Mouse (Mus musculus) midbrain, embryonic 11.5 days (tissue): ENCODE data around the gene Cenpm. TPM values are rescaled to one million over a fixed set of nuclear protein-coding genes. Genes with fewer than 3 reads are reported as not detected.

Experiments used
- ATAC-seq: fragments of 200-750 bp; cut with Nextera tagmentation; 2 replicates; pipeline ENCODE4 v1.8.0; 2017; ENCODE audit warnings: moderate TSS enrichment, moderate library complexity; ENCODE audit not compliant: low FRiP score
- DNase-seq: peaks from one replicate; pipeline ENCODE4 v3.0.0; 2015; ENCODE audit warnings: low spot score; ENCODE audit errors: missing footprints
- H3K27ac ChIP-seq: fragments of 300-500 bp; sonication (generic); 2 replicates; pipeline ENCODE4 v1.5.1; 2014; ENCODE audit warnings: low read depth, low read length
- H3K27me3 ChIP-seq: fragments of 300-500 bp; sonication (generic); 2 replicates; pipeline ENCODE4 v1.6.1; 2014; ENCODE audit warnings: mild to moderate bottlenecking, low read length, moderate library complexity, mixed read lengths; ENCODE audit not compliant: control insufficient read depth, insufficient read depth
- H3K36me3 ChIP-seq: fragments of 300-500 bp; sonication (generic); 2 replicates; pipeline ENCODE4 v1.6.1; 2014; ENCODE audit warnings: mild to moderate bottlenecking, low read length, moderate library complexity, mixed read lengths; ENCODE audit not compliant: control insufficient read depth, insufficient read depth
- H3K4me1 ChIP-seq: fragments of 300-500 bp; sonication (generic); 2 replicates; pipeline ENCODE4 v1.6.1; 2014; ENCODE audit warnings: low read length; ENCODE audit not compliant: control insufficient read depth, insufficient read depth
- H3K4me2 ChIP-seq: fragments of 300-500 bp; sonication (generic); 2 replicates; pipeline ENCODE4 v1.6.1; 2014; ENCODE audit warnings: mild to moderate bottlenecking, moderate library complexity
- H3K4me3 ChIP-seq: fragments of 300-500 bp; sonication (generic); 2 replicates; pipeline ENCODE4 v1.5.1; 2014; ENCODE audit warnings: low read depth, low read length
- H3K9ac ChIP-seq: fragments of 300-500 bp; sonication (generic); 2 replicates; pipeline ENCODE4 v1.6.1; 2014; ENCODE audit warnings: low read length
- H3K9me3 ChIP-seq: fragments of 300-500 bp; sonication (generic); 2 replicates; pipeline ENCODE4 v1.6.1; 2016; ENCODE audit warnings: low read length; ENCODE audit not compliant: control insufficient read depth
- WGBS: fragments of 180-500 bp; shearing (Covaris S2); extraction: QIAGEN DNeasy Blood & Tissue Kit; methylation state at CpG from one replicate; pipeline ENCODE4 v1.1.7; 2014; 5-methylcytosine and 5-hydroxymethylcytosine counted together
- polyA plus RNA-seq: library from polyadenylated mRNA; unstranded; fragments of >200 nt; fragmentation: Nextera tagmentation; extraction: Ambion mirVana; gene quantifications from 2 replicates; pipeline ENCODE4 v1.2.1, GENCODE M21; 2014

Gene Cenpm
- polyA plus RNA-seq, 1 experiment from 2014 or later: 89.1 TPM

- no peaks in the 10 kb centered on the region for H3K9me3 ChIP-seq
- DNase-seq (peak; percentile 97), ATAC-seq (peak; percentile 84)
- peak overlapping the region; percentile 62 for H3K4me3 ChIP-seq
- H3K4me2 ChIP-seq: peak overlapping the region; percentile 92
- H3K27ac ChIP-seq: peak overlapping the region; percentile 92
- under 1% methylated on average over 64 of the region's 86 CpGs for WGBS
- H3K27me3 ChIP-seq: peaks cover 9% of the 10 kb centered on the region; the same call in 1 of the 2 replicates
- peaks cover 2% of the 10 kb centered on the region for H3K36me3 ChIP-seq
- H3K4me1 ChIP-seq: peaks cover 25% of the 10 kb centered on the region
- peak overlapping the region; percentile 94 for H3K9ac ChIP-seq
Observed at GRCm38 (mm10) chr15:82274927-82275901, 30.7 kb upstream of the Cenpm start.

GRCm38 (mm10) chr15:82274593-82274926, 30.0 kb upstream of the Cenpm start, which contains the start of gene Sept3:
Gene Sept3 (plus strand): TSS chr15:82274893.
- no peak for ATAC-seq
- H3K9ac ChIP-seq: peak within 1 kb of the TSS; percentile 94
- DNase-seq: no peak

GRCm38 (mm10) chr15:82272295-82272694, 27.7 kb upstream of the Cenpm start:
- Histone ChIP-seq H3K4me1 (peaks cover 38% of the 10 kb centered on the region), H3K27me3 (peaks cover 9% of the 10 kb centered on the region; the same call in 1 of the 2 replicates), H3K9me3 (no peaks in the 10 kb centered on the region), H3K9ac (no peak overlapping the region), H3K4me3 (no peak overlapping the region), H3K36me3 (no peaks in the 10 kb centered on the region), H3K4me2 (no peak overlapping the region), H3K27ac (no peak overlapping the region)
- 85% methylated on average over 6 of the region's 6 CpGs for WGBS
- ATAC-seq: no peak
- DNase-seq: no peak

More at GRCm38 (mm10) chr15:82274593-82274926, 30.0 kb upstream of the Cenpm start, which contains the start of gene Sept3:
- H3K9me3 ChIP-seq: no peaks in the 10 kb centered on the region
- H3K36me3 ChIP-seq: no peaks in the 10 kb centered on the region; the same call in none of the 2 replicates
- H3K4me1 ChIP-seq: peaks cover 25% of the 10 kb centered on the region
- peak within 1 kb of the TSS; percentile 62 for H3K4me3 ChIP-seq
- H3K4me2 ChIP-seq: peak within 1 kb of the TSS; percentile 92
- H3K27me3 ChIP-seq: peaks cover 9% of the 10 kb centered on the region; the same call in 1 of the 2 replicates
- WGBS: 27% methylated on average over 6 of the region's 6 CpGs
- H3K27ac ChIP-seq: peak within 1 kb of the TSS; percentile 92

DNA sequence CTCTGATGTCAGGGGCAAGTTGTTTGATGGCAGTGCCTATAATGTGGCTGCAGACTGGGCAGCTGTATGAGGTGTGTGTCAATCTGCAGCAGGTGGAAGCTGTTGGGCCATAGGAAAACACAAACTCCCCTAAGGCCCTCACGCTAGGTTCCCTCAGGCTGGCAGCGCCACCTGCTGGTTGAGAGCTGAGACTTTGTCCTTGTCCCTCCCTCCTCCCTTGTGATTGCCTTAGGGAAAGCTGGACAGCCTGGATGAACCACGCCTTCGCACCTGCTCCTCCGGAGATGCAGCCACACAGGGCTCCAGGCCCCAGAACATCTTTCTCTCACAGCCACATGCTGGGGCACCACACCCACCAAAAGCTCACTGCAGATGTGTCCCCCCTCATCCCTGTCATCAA, 26.7 kb upstream of the Cenpm start:
- Histone ChIP-seq H3K36me3 (no peaks in the 10 kb centered on the region), H3K4me3 (no peak overlapping the region), H3K9me3 (no peaks in the 10 kb centered on the region), H3K27me3 (peaks cover 9% of the 10 kb centered on the region; the same call in 1 of the 2 replicates), H3K4me2 (no peak overlapping the region), H3K9ac (no peak overlapping the region), H3K27ac (no peak overlapping the region), H3K4me1 (peaks cover 28% of the 10 kb centered on the region)
- ATAC-seq: peak; percentile 10; the same call in 1 of the 2 replicates
- 8% methylated on average over 5 of the region's 5 CpGs for WGBS
- DNase-seq: peak; percentile 98

GRCm38 (mm10) chr15:82268783-82269182, 24.2 kb upstream of the Cenpm start:
- WGBS: 88% methylated on average over 9 of the region's 9 CpGs
- Histone ChIP-seq H3K4me3 (no peak overlapping the region), H3K4me1 (peaks cover 19% of the 10 kb centered on the region), H3K27ac (no peak overlapping the region), H3K9ac (no peak overlapping the region), H3K4me2 (no peak overlapping the region), H3K27me3 (peaks cover 3% of the 10 kb centered on the region; the same call in 1 of the 2 replicates), H3K36me3 (no peaks in the 10 kb centered on the region), H3K9me3 (no peaks in the 10 kb centered on the region)
- ATAC-seq: no peak
- no peak for DNase-seq

- H3K4me3 ChIP-seq: no peak overlapping the region
- H3K36me3 ChIP-seq: no peaks in the 10 kb centered on the region
- H3K9me3 ChIP-seq: no peaks in the 10 kb centered on the region
- H3K27ac ChIP-seq: peak overlapping the region; percentile 37; the same call in 1 of the 2 replicates
- H3K4me1 ChIP-seq: peaks cover 19% of the 10 kb centered on the region
- no peak overlapping the region for H3K9ac ChIP-seq
- DNase-seq: peak; percentile 89
- no peak overlapping the region for H3K4me2 ChIP-seq
- 12% methylated on average over 3 of the region's 3 CpGs for WGBS
- H3K27me3 ChIP-seq: no peaks in the 10 kb centered on the region
- ATAC-seq: peak; percentile 40; the same call in 1 of the 2 replicates
Observed at GRCm38 (mm10) chr15:82268185-82268584, 23.6 kb upstream of the Cenpm start.

DNA sequence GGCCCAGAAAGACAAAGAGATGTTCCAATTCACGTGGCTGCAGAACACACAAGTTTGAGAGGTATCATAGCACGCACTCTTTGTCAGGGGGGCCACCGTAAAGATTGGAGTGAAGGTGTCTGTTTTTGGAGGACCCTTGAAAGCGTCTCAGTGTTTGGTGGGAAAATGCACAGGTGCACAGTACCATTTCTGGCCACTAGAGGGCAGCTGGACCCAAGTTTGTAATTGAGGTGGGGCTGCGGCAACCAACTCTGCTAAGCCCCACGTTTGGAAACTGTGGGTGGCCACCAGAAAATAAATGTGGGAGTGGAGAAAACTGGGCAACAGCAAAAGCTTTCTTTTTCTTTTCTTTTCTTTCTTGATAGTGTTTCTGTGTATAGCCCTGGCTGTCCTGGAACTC, 21.8 kb upstream of the Cenpm start:
- H3K36me3 ChIP-seq: no peaks in the 10 kb centered on the region
- ATAC-seq (no peak), DNase-seq (peak; percentile 97)
- H3K4me2 ChIP-seq: no peak overlapping the region
- H3K27ac ChIP-seq: no peak overlapping the region
- H3K4me1 ChIP-seq: peaks cover 16% of the 10 kb centered on the region
- no peak overlapping the region for H3K9ac ChIP-seq
- H3K9me3 ChIP-seq: no peaks in the 10 kb centered on the region
- no peak overlapping the region for H3K4me3 ChIP-seq
- no peaks in the 10 kb centered on the region for H3K27me3 ChIP-seq
- 18% methylated on average over 6 of the region's 6 CpGs for WGBS

DNA sequence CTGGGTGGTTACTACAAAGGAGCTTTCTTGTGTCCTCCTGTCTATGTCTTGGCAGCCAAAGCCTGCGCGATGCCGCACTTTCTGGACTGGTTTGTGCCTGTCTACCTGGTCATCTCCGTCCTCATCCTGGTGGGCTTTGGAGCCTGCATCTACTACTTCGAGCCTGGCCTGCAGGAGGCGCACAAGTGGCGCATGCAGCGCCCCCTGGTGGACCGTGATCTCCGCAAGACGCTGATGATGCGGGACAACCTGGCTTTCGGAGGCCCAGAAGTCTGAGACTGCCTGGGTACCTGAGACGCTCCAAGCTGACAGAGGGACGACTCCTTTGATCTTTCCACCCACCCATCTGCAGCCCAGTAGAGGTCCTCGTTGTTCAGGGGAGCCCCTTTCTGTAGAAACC, 15.0 kb upstream of the Cenpm start:
- ATAC-seq (no peak), DNase-seq (peak; percentile 95)
- H3K9ac ChIP-seq: no peak overlapping the region
- H3K4me2 ChIP-seq: no peak overlapping the region
- no peak overlapping the region for H3K4me3 ChIP-seq
- WGBS: 13% methylated on average over 16 of the region's 16 CpGs
- H3K9me3 ChIP-seq: no peaks in the 10 kb centered on the region
- H3K36me3 ChIP-seq: no peaks in the 10 kb centered on the region
- peaks cover 9% of the 10 kb centered on the region for H3K4me1 ChIP-seq
- no peak overlapping the region for H3K27ac ChIP-seq
- no peaks in the 10 kb centered on the region for H3K27me3 ChIP-seq

GRCm38 (mm10) chr15:82255944-82256383, 11.4 kb upstream of the Cenpm start:
- H3K36me3 ChIP-seq: no peaks in the 10 kb centered on the region
- H3K4me3 ChIP-seq: peak overlapping the region; percentile 13
- peaks cover 9% of the 10 kb centered on the region for H3K4me1 ChIP-seq
- peak overlapping the region; percentile 37; the same call in 1 of the 2 replicates for H3K9ac ChIP-seq
- DNase-seq: peak; percentile 92
- peak overlapping the region; percentile 35 for H3K4me2 ChIP-seq
- H3K27ac ChIP-seq: peak overlapping the region; percentile 50
- no peaks in the 10 kb centered on the region for H3K27me3 ChIP-seq
- peak; percentile 84 for ATAC-seq
- WGBS: 14% methylated on average over 10 of the region's 10 CpGs
- H3K9me3 ChIP-seq: no peaks in the 10 kb centered on the region
